Mouse (Mus musculus) CH12.LX (cell line): ENCODE results near the gene Clec10a. TPM values are rescaled to one million over a fixed set of nuclear protein-coding genes. Genes with fewer than 3 reads are reported as not detected.

Source experiments
- DNase-seq: peaks from one replicate; pipeline ENCODE4 v3.0.0-alpha.2; 2013; ENCODE audit errors: extremely low read depth
- H3K27ac ChIP-seq: 2 replicates; pipeline ENCODE4 v1.5.1; 2012; ENCODE audit warnings: low read depth, mild to moderate bottlenecking, control low read depth, moderate library complexity; ENCODE audit not compliant: insufficient read depth
- H3K27me3 ChIP-seq: replicated peaks from 2 replicates; pipeline ENCODE3; 2012; ENCODE audit warnings: inconsistent platforms
- H3K36me3 ChIP-seq, 2 experiments: replicated peaks in 1 of 2; 2 replicates each; pipeline versions ENCODE3 to v1.6.1; 2012; ENCODE audit warnings: inconsistent platforms in 1 of 2, low read length in 1 of 2, mild to moderate bottlenecking in 1 of 2, mixed read lengths in 1 of 2, moderate library complexity in 1 of 2; ENCODE audit not compliant: control insufficient read depth in 1 of 2, insufficient read depth in 1 of 2
- H3K4me1 ChIP-seq, 2 experiments: 2 replicates each; pipeline ENCODE4 v1.6.1; 2012; ENCODE audit warnings: inconsistent platforms in 1 of 2, moderate library complexity in 1 of 2; ENCODE audit not compliant: insufficient read depth in 2 of 2, control insufficient read depth in 1 of 2
- H3K4me2 ChIP-seq: 2 replicates; pipeline ENCODE4 v1.6.1; 2012; ENCODE audit warnings: low read depth, mild to moderate bottlenecking, control low read depth; ENCODE audit not compliant: poor library complexity, insufficient read depth, severe bottlenecking
- H3K4me3 ChIP-seq, 3 experiments: fragments of 150-350 bp in 1 of 3; sonication (generic) in 1 of 3; replicated peaks in 1 of 3; 2 replicates each; pipeline versions ENCODE3 to v1.5.1; 2011 to 2012; ENCODE audit warnings: low read depth in 2 of 3, low read length in 2 of 3, mild to moderate bottlenecking in 2 of 3, moderate library complexity in 2 of 3, control low read depth in 1 of 3, improper control_type of control experiment in 1 of 3, inconsistent platforms in 1 of 3, mixed read lengths in 1 of 3; ENCODE audit not compliant: poor library complexity in 1 of 3
- H3K79me2 ChIP-seq: replicated peaks from 2 replicates; pipeline ENCODE4 v1.6.1; 2012; ENCODE audit warnings: mild to moderate bottlenecking, moderate library complexity; ENCODE audit not compliant: control insufficient read depth, poor library complexity, insufficient read depth, severe bottlenecking; ENCODE audit errors: extremely low read depth
- H3K9ac ChIP-seq: 2 replicates; pipeline ENCODE4 v1.6.1; 2012; ENCODE audit warnings: low read depth, mild to moderate bottlenecking, control low read depth, moderate library complexity; ENCODE audit not compliant: insufficient read depth
- H3K9me3 ChIP-seq: replicated peaks from 2 replicates; pipeline ENCODE3; 2012; ENCODE audit warnings: low read length, inconsistent platforms, mixed read lengths
- CHD2 ChIP-seq: IDR thresholded peaks from 2 replicates; pipeline ENCODE4 v1.6.1; 2011; ENCODE audit warnings: low read length, improper control_type of control experiment
- CTCF ChIP-seq, 2 experiments: IDR thresholded peaks in 1 of 2; conservative IDR thresholded peaks in 1 of 2; 2 replicates each; pipeline ENCODE4 v1.5.1; 2011 to 2012; ENCODE audit warnings: low read depth in 2 of 2, low read length in 2 of 2, improper control_type of control experiment in 1 of 2, inconsistent platforms in 1 of 2, mild to moderate bottlenecking in 1 of 2, moderate library complexity in 1 of 2
- ELF1 ChIP-seq: IDR thresholded peaks from 2 replicates; pipeline ENCODE4 v1.6.1; 2014; ENCODE audit warnings: low read depth, mild to moderate bottlenecking, inconsistent platforms, low read length, improper control_type of control experiment
- ETS1 ChIP-seq: conservative IDR thresholded peaks from 2 replicates; pipeline ENCODE4 v1.6.1; 2012; ENCODE audit warnings: low read depth, mild to moderate bottlenecking, inconsistent platforms, low read length, improper control_type of control experiment, moderate library complexity
- IRF4 ChIP-seq: IDR thresholded peaks from 2 replicates; pipeline ENCODE4 v1.6.1; 2014; ENCODE audit warnings: low read depth, mild to moderate bottlenecking, inconsistent platforms, low read length, improper control_type of control experiment
- KAT2A ChIP-seq: IDR thresholded peaks from 2 replicates; pipeline ENCODE4 v1.6.1; 2012; ENCODE audit warnings: low read length, improper control_type of control experiment, inconsistent platforms; ENCODE audit not compliant: insufficient replicate concordance
- MAX ChIP-seq: IDR thresholded peaks from 2 replicates; pipeline ENCODE4 v1.6.1; 2011; ENCODE audit warnings: low read length, improper control_type of control experiment
- MAZ ChIP-seq: IDR thresholded peaks from 2 replicates; pipeline ENCODE4 v1.6.1; 2012; ENCODE audit warnings: low read depth, mild to moderate bottlenecking, inconsistent platforms, low read length, improper control_type of control experiment, moderate library complexity
- MYC ChIP-seq: IDR thresholded peaks from 2 replicates; pipeline ENCODE4 v1.6.1; 2011; ENCODE audit warnings: low read depth, mild to moderate bottlenecking, improper control_type of control experiment, low read length
- NRF1 ChIP-seq: IDR thresholded peaks from 2 replicates; pipeline ENCODE4 v1.6.1; 2014; ENCODE audit warnings: low read depth, mild to moderate bottlenecking, inconsistent platforms, low read length, improper control_type of control experiment, moderate library complexity
- PAX5 ChIP-seq: IDR thresholded peaks from 2 replicates; pipeline ENCODE4 v1.6.1; 2012; ENCODE audit warnings: low read length, inconsistent platforms, mixed read lengths
- POLR2A ChIP-seq: IDR thresholded peaks from 2 replicates; pipeline ENCODE4 v1.6.1; 2011; ENCODE audit warnings: low read depth, mild to moderate bottlenecking, improper control_type of control experiment, low read length
- POLR2AphosphoS2 ChIP-seq: IDR thresholded peaks from 2 replicates; pipeline ENCODE4 v1.6.1; 2011; ENCODE audit warnings: low read depth, low read length, improper control_type of control experiment
- RAD21 ChIP-seq: IDR thresholded peaks from 2 replicates; pipeline ENCODE4 v1.6.1; 2011; ENCODE audit warnings: low read depth, mild to moderate bottlenecking, low read length, improper control_type of control experiment, moderate library complexity
- RCOR1 ChIP-seq: conservative IDR thresholded peaks from 2 replicates; pipeline ENCODE4 v1.6.1; 2012; ENCODE audit warnings: low read depth, mild to moderate bottlenecking, inconsistent platforms, low read length, improper control_type of control experiment
- SMC3 ChIP-seq: IDR thresholded peaks from 2 replicates; pipeline ENCODE4 v1.6.1; 2011; ENCODE audit warnings: low read depth, low read length, improper control_type of control experiment
- TCF12 ChIP-seq: IDR thresholded peaks from 2 replicates; pipeline ENCODE4 v1.6.1; 2014; ENCODE audit warnings: low read depth, mild to moderate bottlenecking, inconsistent platforms, low read length, improper control_type of control experiment
- USF1 ChIP-seq: IDR thresholded peaks from 2 replicates; pipeline ENCODE4 v1.6.1; 2014; ENCODE audit warnings: low read depth, mild to moderate bottlenecking, inconsistent platforms, low read length, improper control_type of control experiment
- USF2 ChIP-seq: conservative IDR thresholded peaks from 2 replicates; pipeline ENCODE4 v1.6.1; 2011; ENCODE audit warnings: low read depth, low read length, improper control_type of control experiment
- ZC3H11A ChIP-seq: IDR thresholded peaks from 2 replicates; pipeline ENCODE4 v1.6.1; 2012; ENCODE audit warnings: low read depth, mild to moderate bottlenecking, inconsistent platforms, low read length, improper control_type of control experiment
- ZKSCAN1 ChIP-seq: IDR thresholded peaks from 2 replicates; pipeline ENCODE4 v1.6.1; 2012; ENCODE audit warnings: low read depth, inconsistent platforms, low read length, improper control_type of control experiment, borderline replicate concordance
- ZMIZ1 ChIP-seq: IDR thresholded peaks from 2 replicates; pipeline ENCODE4 v1.6.1; 2012; ENCODE audit warnings: low read depth, mild to moderate bottlenecking, inconsistent platforms, low read length, improper control_type of control experiment
- ZNF384 ChIP-seq: IDR thresholded peaks from 2 replicates; pipeline ENCODE4 v1.6.1; 2012; ENCODE audit warnings: low read depth, low read length, improper control_type of control experiment, inconsistent platforms
- dilution Hi-C: fragments of 300-500 bp; cut with MboI; formaldehyde crosslinking; loops from 2 replicates; pipeline ENCODE4 v1.14.3; 2020; ENCODE audit warnings: low sequenced_read_pairs; ENCODE audit not compliant: extremely low pct_unique_long_range_greater_than_20kb, extremely low pct_ligation_motif_present
- in situ Hi-C: fragments of 300-500 bp; cut with MboI; formaldehyde crosslinking; loops from 3 replicates; pipeline ENCODE4 v1.14.3; 2019; ENCODE audit warnings: low sequenced_read_pairs, low pct_ligation_motif_present, low pct_unique_long_range_greater_than_20kb, mixed read lengths
- polyA plus RNA-seq: library from polyadenylated mRNA; unstranded; fragments of >175 nt; gene quantifications from 2 replicates; pipeline ENCODE4 v1.2.1, GENCODE M21; 2012; ENCODE audit warnings: low read depth; ENCODE audit not compliant: insufficient read length
- total RNA-seq, 2 experiments: library from RNA; depleted of rRNA; stranded (reverse); fragments of 300-350 nt in 1 of 2; fragments of >200 nt in 1 of 2; gene quantifications; 2 replicates each; pipeline ENCODE4 v1.2.3; 2012 to 2014

Gene Clec10a
- total and polyA plus RNA-seq, 3 experiments = not detected

DNA sequence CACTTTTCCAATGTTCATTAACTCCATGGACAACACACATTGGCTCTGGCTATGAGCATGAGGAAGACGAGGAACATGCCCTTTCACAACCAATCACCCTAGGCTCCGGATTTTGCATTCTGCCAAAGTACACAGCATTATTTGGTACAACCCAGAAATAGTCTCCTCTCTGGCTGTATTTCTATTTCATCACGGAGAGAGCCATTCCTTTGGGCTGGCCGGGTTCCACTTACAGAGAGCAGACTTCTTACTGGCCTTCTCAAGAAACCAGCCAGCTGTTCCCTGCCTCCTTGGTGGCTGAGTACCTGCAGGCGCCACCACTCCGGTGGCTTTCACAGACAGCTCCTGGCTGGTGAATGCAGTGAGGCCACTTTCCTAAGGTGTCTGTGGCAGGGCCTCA lies 56.4 kb downstream of the Clec10a start, which contains the start of gene Slc16a11:
Slc16a11 (plus strand) TSS at position 330 of the 400 bp plus-strand sequence.
- Histone ChIP-seq H3K36me3 (peaks cover 5 to 29% of the 10 kb centered on the region in 2 experiments), H3K27ac (no peak within 1 kb of the TSS), H3K27me3 (no peaks in the 10 kb centered on the region), H3K9ac (no peak within 1 kb of the TSS), H3K4me2 (no peak within 1 kb of the TSS), H3K79me2 (no peaks in the 10 kb centered on the region), H3K4me1 (no peaks in the 10 kb centered on the region), H3K9me3 (no peaks in the 10 kb centered on the region), H3K4me3 (no peak within 1 kb of the TSS)
- TF ChIP-seq POLR2A (no peak), USF1 (no peak), ZNF384 (no peak), ELF1 (no peak), MAX (no peak), ETS1 (no peak), PAX5 (no peak), USF2 (no peak), RCOR1 (no peak), MYC (no peak), POLR2AphosphoS2 (no peak), NRF1 (no peak), CHD2 (no peak), CTCF (conservative IDR thresholded peaks at IDR 0.05 in 1 of 2, IDR thresholded peaks at IDR 0.05 in 1 of 2; ENCODE audit: low read depth in 2 of 2, low read length in 2 of 2) (no peak), ZMIZ1 (no peak), KAT2A (no peak), ZKSCAN1 (no peak), TCF12 (no peak), ZC3H11A (no peak)
- dilution Hi-C loops = no loop called here
- in situ Hi-C loops = no loop called here
- DNase-seq = no peak

DNA sequence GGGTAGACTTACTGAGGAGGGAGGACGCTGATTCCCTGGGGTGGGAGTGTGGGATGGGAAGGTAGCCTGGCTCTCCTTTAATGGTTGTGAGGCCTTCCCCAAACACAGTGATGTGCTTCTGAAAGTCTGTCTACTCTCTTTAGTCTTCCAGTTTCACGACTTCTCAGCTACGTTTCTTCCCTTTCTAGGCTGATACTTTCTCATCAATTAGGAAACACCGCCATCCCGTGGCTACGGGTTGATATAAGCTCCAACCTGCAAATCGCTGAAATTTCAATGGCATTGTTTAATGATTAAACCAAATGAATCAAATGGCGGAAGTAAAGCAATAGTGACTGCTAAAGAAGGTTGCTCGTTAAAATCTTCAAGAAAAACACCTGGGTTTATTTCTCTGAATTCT lies 56.9 kb downstream of the Clec10a start:
- Histone ChIP-seq H3K4me2 (no peak overlapping the region), H3K9ac (no peak overlapping the region)
- in situ Hi-C loops = no loop called here
- TF ChIP-seq PAX5 = no peak
- TF ChIP-seq MAZ = 0 out of 2 replicates have a peak, but pooled peaks have one; percentile 24
- peak in 1 of 2 experiments; percentile 81; a peak in 2 of 4 replicates for TF ChIP-seq CTCF (conservative IDR thresholded peaks at IDR 0.05 in 1 of 2, IDR thresholded peaks at IDR 0.05 in 1 of 2; ENCODE audit: low read depth in 2 of 2, low read length in 2 of 2)
- TF ChIP-seq RAD21 = peak; percentile 83
- TF ChIP-seq SMC3 = peak; percentile 70
- no peak for TF ChIP-seq IRF4
- TF ChIP-seq, all 38 proteins: peak for 4
- dilution Hi-C loops = no loop called here
- no peak overlapping the region for H3K27ac ChIP-seq
- no peaks in the 10 kb centered on the region for H3K4me1 ChIP-seq
- no peak overlapping the region for H3K4me3 ChIP-seq
- no peaks in the 10 kb centered on the region for H3K27me3 ChIP-seq
- H3K9me3 ChIP-seq = no peaks in the 10 kb centered on the region
- DNase-seq = peak; percentile 18
- H3K36me3 ChIP-seq = peaks cover 5 to 34% of the 10 kb centered on the region in 2 experiments
- H3K79me2 ChIP-seq = no peaks in the 10 kb centered on the region
